Mouse (Mus musculus) kidney, postnatal 25 days (tissue): ENCODE data around the gene Trak1.

Experiments used
- DNase-seq, 2 experiments: peaks; one replicate each; pipeline ENCODE4 v3.0.0; 2021; ENCODE audit warnings: mixed read lengths in 2 of 2

The Trak1 gene

DNA sequence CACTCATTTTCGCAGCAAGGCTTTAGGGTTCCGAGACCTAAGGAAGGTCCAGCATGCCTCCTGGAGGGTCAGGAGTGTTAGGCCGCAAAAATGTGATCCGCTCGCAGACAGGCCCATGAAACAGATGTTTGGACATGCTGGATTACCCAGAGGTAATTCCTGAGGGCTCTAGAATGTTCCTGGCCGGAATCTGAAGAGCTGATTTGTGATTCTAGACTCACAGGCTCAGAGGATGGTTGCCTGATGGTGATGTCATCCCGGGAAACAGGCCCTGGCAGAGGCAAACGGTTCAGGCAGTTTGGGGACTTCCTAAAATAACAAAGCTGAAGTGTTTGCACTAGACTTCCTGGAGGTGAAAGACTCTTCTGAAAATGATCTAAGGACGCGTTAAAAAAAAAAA is 50.7 kb downstream of the Trak1 start:
- peak; percentile 47 to 72 for DNase-seq

DNA sequence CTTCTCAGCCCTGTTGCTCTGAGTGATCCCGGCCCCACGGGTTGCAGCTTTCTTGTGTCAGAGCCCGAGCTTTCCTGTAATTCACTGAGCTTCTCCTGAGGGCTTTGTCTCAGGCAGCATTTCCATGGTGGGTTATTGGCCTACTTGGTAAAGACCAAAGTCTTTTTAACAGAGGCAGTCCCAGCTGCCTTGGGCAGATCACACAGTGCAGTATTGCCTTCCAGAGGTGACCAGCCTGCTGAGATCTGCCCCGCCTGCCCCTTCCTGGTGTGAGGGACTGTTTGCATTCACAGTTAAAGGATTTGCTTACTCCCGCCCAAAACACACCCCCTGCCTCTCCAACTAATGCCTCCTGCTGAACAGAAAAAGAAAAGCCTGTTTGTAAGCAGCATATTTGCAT is 51.2 kb downstream of the Trak1 start:
- DNase-seq, result peak; percentile 56 to 84

DNA sequence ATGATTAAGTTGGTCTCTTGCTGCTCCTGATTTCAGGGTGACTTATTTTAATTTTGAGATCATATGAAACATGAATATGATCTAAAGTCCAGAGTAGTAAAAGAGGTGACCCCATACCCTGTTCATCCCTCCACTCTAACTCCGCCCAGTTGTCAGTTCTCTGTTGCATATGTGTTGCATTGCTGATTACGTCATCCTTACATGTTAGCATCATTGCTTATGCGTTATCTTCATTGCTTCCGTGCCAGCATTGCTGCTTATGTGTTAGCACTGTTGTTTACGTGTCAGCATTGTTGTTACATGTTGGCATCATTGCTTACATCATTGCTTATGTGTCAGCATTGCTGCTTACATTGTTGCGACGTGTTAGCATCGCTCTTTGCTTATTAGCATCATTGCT is 51.8 kb downstream of the Trak1 start:
- DNase-seq, result no peak

DNA sequence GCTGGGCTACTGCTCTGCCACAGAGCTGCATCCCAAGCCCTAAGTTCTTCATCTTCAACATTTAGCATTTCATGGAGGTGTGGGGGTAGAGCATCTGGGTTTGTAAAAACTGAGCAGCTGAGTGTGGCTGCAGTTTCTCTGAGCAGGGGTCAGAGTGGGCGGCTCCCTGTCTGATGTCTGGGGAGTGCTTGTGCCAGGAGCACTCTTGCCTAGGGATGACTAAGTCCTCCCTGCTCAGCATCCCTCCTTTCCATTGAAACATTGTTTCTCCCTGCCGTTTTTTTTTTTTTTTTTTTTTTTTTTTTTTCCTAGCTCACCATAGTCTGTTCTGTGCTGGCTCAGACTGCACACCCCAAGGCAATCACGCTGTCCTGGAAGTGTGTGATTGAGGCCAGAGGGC is 53.3 kb downstream of the Trak1 start:
- peak in 1 of 2 experiments; percentile 68 for DNase-seq

DNA sequence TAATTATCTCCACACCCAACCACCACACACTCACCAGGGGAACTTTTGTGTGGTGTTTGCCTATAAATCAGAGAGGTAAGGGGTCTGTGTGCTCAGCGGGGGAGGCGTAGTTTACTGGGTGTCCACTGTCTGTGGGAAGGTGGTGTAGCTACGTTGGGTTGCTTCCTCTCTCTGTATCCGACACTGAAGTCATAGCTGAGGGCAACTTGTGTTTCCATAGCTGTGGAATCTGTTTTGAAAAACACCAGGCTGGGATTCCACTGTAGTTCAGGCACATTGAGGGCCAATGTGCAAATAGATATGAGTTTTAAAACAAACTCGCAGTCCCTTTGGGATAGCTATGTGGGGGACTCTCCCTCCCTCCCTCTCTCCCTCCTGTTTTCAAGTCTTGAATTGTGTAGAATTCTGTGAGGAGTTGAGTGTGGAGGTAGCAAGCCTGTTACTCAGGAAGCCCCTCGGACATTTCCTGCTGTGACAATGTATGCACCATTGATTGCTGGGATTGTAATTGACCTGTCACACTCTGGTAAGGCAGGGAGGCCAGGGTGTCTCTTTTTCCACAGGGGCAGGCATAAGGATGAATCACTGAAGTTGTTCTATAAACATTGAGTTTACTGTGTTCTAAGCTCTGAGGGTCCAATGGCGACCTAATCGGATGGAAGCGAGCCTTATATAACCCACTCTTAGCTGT is 54.2 kb downstream of the Trak1 start:
- no peak for DNase-seq

DNA sequence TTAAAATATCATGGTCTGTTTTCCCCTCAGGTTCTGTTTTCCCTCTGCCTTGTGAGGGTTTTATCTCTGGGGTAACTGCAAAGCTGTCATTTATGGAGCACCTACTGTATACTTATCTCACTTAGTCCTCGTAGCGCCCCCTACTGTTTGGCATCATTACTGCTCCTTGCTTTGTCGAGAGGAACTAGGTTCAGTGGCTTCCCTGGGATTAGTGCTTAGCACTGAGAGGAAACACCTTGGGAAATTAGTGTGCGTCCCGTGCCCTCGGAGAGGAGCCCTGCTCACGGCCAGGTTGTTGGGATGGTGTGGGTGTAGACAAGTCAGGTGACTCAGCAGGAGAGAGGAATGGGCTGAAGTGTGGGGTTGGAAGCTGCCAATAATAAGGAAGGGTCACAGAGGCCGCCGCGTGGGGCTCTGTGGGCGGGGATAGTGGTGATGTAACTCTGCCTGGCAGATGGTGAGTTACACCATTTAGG is 54.9 kb downstream of the Trak1 start:
- DNase-seq, result peak; percentile 83 to 85

DNA sequence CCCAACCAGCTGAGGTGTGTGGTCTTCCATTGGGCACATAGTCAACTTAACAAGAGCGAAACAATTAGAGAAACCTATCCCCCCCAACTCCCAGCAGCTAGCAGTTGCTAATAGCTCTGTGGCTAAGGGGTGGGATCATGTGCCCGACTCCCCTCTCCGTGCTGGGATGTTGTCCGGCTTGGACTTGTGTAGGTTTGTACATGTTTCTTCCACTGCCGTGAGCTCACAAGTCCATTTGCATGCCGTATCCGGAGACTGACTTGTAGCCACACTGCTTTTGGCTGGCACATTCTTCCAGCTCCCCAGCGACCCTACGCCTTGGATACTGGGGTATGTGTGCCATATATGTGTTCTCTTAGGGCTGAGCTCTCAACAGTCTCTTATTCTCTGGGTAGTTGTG is 55.4 kb downstream of the Trak1 start:
- DNase-seq, result no peak

DNA sequence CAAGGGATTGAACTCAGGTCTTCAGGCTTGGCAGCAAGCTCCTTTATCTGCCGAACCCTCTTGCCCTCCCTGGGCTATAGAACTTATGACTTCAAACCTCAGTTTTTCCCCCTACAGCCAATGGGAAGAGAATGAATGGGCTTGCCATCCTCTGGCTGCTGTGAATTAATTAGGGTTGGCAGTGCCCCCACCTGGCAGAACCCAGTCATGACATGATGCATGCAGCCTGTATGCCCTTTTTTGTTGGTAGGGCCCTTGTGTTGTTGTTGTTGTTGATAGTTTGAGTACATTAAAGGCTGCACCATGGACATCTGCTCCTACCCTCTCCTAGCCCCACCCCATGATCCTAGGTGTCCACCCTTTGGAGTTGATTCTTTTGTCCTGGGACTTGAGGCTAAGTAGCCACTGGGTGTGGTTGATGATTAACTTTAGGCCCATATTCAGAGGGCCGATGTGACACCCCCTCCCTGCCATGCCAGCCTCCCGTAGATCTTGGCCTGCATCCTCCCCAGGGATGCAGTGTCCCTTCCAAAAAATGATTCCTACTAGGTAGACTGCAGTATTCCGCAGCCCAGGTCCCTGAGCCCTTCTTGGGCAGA is 57.6 kb downstream of the Trak1 start:
- DNase-seq, result peak; percentile 70 to 80

DNA sequence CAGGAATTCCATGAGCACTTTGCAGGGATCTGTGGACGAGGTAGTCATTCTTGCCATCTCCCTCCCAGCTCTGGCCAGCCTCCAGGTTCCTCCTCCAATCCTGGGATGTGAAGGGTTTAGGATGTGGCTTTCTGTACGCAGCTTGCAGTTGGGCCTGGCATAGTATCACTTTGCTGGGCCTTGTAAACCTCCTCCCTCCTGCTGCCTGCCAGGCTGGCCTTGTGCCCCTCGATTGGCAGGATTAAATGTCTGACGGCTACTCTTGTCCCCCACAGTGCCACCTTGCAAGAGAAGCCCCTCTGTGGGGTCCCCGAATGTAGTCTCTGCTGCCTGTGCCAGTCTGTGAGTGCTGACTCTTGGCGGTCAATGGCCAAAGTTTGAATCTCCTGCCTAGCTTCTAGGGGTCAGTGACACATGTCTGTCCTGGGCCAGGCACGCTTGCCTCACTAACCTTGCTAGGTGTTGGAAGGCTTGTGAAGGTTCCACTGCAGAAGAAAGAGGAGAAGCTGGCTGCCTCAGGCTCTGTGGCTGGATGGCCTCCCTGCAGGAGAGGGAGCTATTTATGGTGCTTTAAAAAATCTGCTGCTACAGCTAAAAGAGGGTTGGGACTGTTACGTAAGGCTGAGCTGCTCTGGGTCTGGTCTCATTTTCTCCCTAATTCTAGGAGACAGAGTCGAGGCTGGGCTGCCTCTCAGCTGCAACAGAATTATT is 58.3 kb downstream of the Trak1 start:
- DNase-seq, result peak; percentile 63 to 88

DNA sequence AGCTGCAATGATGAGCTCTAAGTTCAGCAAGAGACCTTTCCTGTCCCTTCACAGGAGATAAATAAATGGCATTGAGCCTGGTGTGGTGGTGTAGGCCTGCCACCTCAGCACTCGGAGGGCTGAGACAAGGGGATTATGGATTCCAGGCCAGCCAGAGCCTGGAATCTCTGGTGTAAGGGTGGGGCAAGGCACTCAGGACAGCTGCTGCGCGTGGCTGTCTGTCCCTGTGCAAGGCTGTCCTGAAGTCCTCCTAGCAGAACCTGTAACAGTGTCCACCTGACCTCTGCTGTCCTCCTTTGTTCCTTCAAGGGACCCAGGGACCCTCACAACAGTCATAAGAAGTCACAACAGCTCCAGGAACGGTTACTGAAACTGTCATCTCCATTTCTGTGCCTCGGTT is 59.8 kb downstream of the Trak1 start:
- DNase-seq, result no peak

DNA sequence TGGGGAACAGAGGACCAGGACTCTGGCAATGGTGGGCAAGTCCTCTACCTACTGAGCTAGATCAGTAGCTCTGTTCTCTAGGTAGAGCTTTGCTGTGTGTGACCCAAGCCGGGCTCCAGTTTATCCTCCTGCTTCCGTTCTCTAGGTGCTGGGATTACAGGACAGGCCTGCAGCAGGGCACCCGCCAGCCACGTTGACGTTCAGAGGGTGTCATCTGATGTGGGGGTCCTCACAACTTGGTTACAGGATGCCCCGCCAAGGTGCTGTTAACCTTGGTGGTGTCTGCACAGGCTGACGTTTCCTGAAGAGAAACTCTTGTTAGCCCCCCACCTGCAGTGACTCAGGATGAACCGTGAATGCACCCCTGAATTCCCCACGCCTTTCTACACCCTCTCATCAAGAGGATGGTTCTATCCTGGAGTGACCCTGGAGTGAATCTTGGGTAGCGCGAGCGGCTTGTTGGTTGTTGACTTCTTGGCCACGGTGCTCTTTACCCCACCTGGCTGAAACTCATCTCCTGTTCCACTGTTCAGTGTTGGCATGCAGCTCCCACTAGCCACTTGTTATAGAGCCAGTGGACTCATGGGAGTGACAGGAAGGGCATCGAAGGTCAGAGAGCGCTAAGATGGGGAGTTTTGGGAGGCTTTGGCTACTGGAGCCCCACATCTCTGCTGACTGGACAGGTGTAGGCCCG is 60.4 kb downstream of the Trak1 start:
- DNase-seq, result peak; percentile 26 to 79

DNA sequence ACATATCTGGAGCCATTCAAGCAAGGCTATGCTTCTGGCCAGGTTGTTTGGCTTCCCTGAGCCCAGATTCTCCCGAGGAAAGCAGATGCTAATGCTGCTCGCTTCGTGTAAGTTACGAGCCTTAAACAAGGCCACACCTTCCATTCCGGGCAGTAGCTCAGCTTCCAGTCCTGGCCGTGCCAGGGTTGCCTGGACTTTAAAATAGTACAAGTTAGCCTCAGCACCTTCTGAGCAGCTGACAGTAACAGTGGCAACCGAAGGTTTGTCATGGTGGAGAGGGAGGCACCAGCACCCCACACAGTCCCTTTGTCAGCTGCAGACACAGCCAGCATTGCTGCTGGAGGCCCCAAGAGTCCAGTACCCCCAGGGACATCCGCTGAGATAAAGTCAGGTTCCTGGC is 61.1 kb downstream of the Trak1 start:
- DNase-seq, result no peak

DNA sequence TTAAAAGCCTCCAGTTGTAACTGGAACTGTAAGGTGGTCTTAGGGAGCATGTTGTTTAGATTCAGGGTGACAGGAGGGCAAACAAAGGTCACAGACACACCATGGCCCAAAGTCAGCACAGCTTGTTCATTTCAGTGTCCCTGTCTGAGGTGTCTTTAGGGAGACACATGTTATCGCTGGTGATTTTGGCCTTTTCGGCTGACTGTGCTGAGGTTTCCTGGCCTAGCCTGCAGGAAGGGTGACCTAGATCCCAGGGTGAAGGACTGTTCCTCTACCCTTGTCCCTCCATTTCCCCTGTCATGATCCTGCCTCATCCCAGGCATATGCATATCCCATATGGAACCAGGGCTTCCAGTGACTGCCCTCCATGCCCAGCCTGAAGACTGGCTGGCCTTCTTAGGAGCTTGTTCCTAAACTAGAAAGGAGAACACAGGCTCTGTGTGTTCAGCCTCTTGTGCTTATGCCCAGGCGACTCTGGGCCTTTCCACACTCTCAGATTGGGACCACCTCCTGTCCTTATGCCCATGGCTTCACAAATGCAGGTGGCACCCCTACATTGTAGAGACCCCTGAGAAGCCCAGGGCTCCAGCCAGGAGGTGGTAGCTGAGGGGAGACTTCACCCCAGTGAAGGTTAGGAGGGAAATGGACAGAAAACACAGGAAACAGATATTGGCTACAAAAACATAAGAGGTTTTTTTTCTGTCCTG is 62.1 kb downstream of the Trak1 start:
- DNase-seq, result no peak

DNA sequence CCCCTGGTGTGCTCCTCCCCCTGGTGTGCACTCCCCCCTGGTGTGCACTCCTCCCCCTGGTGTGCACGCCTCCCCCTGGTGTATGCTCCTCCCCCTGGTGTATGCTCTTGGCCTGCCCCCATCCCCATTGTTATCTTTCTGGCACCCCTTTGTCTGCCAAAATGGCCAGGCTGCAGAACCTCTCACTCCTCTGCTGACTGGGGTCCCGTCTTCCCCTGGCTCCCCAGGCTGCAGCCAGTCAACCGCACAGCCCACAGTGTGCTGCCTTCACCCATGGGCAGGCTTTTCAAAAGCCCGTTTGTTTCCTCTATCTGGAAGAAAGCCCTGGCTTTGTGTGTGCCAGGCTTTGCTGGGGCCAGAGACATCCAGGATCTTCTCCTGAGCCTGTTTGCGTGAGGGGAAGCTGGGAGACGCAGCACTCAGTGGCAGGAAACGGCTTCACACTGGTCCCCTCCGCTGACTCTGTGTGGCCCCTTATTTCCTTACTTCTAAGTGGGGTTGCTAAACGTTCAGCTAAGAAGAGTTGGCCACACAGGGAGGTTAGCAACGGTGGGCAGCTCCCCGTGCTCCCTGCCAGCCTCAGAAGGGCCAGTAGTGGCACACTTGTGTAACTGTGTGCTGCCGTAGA is 63.1 kb downstream of the Trak1 start:
- no peak for DNase-seq

DNA sequence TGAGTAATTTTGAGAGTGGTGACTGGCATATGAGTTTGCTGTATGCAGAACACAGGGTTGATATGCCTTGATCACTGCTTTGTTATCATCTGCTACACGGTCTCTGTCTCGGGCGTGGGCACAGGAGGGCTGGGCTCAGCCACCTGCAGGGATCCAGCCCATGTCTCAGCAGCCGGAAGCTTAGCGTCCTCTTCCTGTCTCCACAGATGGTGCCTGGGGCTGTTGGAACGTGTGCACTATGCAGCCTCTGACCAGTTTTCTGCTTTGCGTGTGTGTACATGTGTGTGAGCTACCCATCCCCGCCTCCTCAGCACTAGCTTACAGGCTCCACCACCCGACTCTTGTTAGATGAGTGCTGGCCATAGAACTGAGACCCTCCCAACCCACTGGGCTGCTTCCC is 63.7 kb downstream of the Trak1 start:
- no peak for DNase-seq

DNA sequence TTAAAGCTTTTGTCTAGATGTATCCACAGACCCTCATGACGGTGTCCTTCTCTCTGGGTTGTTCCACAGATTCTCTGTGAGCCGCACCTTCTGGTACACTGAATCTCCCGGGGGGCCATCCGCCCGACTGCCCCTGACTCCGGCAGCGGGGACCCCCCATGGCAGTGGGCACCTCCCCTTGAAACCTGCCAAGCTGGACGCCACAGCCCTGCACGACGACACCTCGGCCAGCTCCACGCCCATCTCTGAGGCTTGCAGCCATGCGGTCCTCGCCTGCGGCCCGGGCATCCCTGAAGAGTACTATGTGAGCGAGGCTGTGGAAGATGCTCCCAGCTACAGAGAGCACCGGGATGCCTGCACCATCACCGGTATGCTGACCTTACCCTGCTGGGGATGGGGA is 66.6 kb downstream of the Trak1 start:
- no peak for DNase-seq

DNA sequence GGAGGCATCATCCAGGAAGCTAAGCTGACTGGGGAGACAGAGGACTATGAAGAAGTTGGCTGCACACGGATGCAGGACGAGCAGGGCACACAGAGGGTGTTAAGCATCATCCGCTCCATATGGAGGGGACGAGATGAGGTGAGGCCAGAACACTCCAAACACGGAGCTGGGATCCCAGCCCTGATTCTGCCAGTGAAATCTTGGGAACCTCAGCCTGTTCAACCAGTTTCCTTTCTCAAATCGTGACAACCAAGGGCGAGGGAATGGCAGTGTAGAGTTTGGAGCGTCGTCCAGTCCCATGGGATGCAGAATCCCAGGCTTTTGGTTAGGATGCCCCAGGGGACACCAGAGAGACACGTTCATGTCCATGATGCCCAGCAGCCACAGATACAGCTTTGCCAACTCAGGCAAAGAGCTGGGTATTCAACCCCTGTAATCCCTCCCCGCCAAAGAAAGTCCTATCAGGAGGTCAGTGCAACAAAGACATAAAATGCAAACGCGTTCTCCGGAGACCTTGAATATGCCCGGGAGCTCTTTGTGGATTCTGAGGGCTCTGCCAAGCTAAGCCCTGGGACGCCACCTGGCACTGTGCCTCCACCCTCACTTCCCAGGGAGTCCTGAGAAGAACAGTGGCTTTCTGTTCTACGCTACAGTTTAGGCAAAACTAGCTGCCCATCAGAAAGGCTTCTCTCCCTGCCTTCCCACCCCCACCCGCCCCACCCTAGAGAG is 69.0 kb downstream of the Trak1 start:
- peak; percentile 60 to 80 for DNase-seq

DNA sequence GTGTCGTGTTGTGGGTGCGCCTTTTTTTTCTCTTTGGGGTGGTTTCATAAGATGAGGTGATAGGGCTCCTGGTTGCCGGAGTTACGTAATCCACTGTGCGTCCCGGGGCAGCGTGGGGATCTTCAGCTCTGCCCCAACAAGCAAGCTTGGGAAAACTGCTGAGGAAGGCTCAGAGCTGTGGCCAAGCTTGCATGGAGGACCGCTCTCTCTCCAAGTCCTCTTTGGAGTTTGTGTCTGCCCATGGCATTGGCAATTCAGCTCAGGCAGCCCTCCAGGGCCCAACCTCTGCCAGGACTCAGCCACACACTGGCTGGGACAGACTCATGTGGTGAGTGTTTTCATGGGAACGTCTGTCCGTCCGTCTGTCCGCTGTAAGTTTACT is 69.6 kb downstream of the Trak1 start:
- DNase-seq, result peak in 1 of 2 experiments; percentile 77

DNA sequence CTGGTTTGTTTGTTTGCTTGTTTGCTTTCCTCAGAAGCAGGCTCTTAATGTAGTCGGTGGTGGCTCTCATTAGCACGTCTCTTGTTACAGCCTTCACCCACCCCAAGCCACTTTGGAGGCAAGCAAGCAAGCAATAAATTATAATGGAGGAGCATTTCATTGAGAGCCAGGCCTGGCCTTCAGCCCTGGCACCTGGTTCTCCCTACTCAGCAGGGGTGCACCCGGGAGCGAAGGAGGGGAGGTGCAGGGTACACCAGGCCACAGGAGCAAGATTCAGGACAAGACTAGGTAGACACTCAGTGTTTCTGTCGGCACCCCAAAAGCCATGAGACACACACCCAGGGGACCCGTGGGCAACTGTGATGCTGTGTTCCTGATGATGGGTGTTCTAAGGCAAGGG is 72.3 kb downstream of the Trak1 start:
- peak in 1 of 2 experiments; percentile 69 for DNase-seq

DNA sequence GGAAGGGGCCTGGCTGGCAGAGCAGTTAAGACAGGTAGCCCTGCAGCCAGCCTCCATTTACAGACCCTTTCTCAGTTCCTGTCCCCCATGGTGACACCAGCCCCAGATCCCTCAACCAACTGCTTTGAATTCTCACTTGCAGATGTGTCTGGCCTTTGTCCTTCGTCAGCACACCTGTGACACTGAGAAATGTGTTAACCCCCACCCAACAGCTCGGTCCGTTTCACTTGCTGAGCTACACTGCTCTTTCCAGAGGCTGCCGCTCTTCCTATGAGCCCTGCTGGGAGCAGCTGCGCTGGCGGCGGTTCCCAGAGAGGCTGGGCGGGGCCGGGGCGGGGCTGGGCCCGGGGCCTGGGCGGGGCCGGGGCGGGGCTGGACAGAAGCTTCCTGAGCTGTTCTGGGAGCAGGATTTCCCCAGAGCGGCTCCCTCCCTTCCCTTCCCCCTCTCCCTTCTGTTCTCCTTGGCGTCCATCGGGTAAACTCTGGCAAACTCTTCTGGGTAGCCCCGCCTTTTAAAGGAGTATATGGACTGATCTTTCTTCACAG is 74.1 kb downstream of the Trak1 start:
- peak; percentile 82 to 93 for DNase-seq

DNA sequence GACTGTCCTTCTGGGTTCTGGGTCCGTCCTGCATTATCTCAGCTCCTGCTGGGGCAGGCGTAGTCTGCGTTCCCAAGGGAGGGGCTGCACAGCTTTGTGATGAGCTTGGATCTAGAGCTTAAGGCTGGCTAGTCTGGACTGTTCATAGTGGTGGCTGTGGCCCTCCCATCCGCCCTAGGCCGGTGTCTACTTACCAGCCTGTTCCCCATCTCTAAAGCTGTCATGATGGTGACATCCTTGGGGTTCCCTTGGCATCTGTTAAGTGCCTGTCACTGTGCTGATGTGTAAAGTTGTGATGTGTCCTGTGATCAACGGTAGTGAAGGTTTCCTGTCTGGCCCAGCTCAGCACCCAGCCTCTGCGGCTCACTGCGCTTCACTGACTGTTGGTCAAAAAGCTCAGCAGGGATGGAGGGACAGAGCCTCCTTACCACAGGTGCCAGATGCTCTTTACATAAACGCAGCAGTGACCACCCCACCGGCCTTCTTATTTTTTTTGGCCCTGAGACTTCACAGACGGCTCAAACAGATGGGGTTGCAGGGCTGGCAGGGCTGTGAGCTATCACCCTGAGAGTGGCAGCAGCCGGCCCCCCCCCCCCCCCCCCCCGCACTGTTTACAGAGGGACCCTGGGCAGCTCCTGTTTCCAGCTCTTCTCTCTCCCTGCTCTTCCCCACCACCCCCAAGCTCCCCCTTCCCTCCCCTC is 74.8 kb downstream of the Trak1 start:
- no peak for DNase-seq
